Mouse (Mus musculus): ENCODE measurements around the gene Hoxb7.

DNA sequence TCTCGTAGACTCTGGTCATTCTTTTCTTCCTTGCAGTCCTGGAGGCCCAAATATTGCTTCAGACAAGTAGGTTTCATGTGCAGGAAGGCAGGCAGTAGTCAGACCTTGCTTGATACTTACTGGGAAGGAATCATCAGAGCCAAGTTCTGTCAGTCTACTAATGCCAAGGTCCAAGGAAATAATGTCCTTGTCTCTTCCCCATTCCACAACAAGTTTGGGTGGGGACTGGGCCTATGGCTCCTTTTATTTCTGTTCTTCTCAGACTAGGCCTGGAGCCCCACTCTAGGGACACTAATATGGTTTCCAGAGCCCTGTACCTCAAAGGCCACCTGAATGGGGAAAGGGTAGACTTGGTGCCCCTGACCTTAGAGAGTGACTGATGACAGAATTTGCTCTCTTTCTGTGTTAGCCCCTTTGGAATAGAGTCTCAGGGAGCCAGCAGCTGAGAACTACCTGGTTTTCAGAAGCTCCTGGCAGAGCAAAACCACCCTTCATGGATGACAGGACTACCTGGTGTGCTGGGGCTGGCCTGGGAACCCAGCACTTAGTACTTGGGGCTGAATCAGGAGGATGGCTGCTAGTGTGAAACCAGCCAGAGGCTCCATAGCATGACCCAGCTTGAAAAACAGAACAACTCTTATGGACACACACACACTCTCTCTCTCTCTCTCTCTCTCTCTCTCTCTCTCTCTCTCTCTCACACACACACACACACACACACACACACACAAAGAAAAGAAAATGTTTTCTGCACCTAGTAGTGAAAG lies 2.2 kb downstream of the Hoxb7 start:
- TF ChIP-seq POLR2A (IDR thresholded peaks at IDR 0.05; ENCODE audit: insufficient read depth, low read length) = no peak
- no peak for TF ChIP-seq CTCF (IDR thresholded peaks at IDR 0.05; ENCODE audit: low read depth, low read length)

Measured in ES-Bruce4 (cell line).